Mouse (Mus musculus): ENCODE measurements around the gene Ash1l. TPM values are rescaled to one million over a fixed set of nuclear protein-coding genes. Genes with fewer than 3 reads are reported as not detected.
"Not testable (repeated sequence)": the region's sequence is repeated elsewhere in the genome, so short reads cannot be mapped to it uniquely, and the experiment has no call there.

Gene Ash1l
- polyA plus RNA-seq, 1 experiment from 2014 or later: 15.2 TPM

- no peaks in the 10 kb centered on the region for H3K27me3 ChIP-seq (ENCODE audit: poor library complexity, severe bottlenecking)
- H3K4me3 ChIP-seq: no peak overlapping the region
- peaks cover 99% of the 10 kb centered on the region for H3K36me3 ChIP-seq (replicated peaks)
- no peak overlapping the region for H3K27ac ChIP-seq
- DNase-seq (ENCODE audit: extremely low spot score, low spot score): no peak
- WGBS: 97% methylated on average over 3 of the region's 3 CpGs
- no peaks in the 10 kb centered on the region for H3K4me1 ChIP-seq
- no peaks in the 10 kb centered on the region for H3K9me3 ChIP-seq
Observed at GRCm38 (mm10) chr3:88929501-88929900, 20.9 kb upstream of the Ash1l start.

- Histone ChIP-seq H3K36me3 (replicated peaks) (peaks cover 83% of the 10 kb centered on the region), H3K4me3 (no peak overlapping the region), H3K27me3 (ENCODE audit: poor library complexity, severe bottlenecking) (no peaks in the 10 kb centered on the region), H3K4me1 (no peaks in the 10 kb centered on the region), H3K9me3 (no peaks in the 10 kb centered on the region), H3K27ac (no peak overlapping the region)
- no peak for DNase-seq (ENCODE audit: extremely low spot score, low spot score)
- WGBS: 95% methylated on average over 10 of the region's 10 CpGs
Observed at GRCm38 (mm10) chr3:88939071-88939470, 11.4 kb upstream of the Ash1l start.

GRCm38 (mm10) chr3:88939749-88940148, 10.7 kb upstream of the Ash1l start:
- Histone ChIP-seq H3K4me3 (no peak overlapping the region), H3K4me1 (no peaks in the 10 kb centered on the region), H3K36me3 (replicated peaks) (peaks cover 77% of the 10 kb centered on the region), H3K27ac (no peak overlapping the region), H3K27me3 (ENCODE audit: poor library complexity, severe bottlenecking) (no peaks in the 10 kb centered on the region), H3K9me3 (no peaks in the 10 kb centered on the region)
- DNase-seq (ENCODE audit: extremely low spot score, low spot score): no peak
- WGBS: 88% methylated on average over 3 of the region's 3 CpGs

GRCm38 (mm10) chr3:88942316-88942880, 8.0 kb upstream of the Ash1l start:
- Histone ChIP-seq H3K4me1 (peaks cover under 1% of the 10 kb centered on the region; the same call in 1 of the 2 replicates), H3K4me3 (no peak overlapping the region), H3K27me3 (ENCODE audit: poor library complexity, severe bottlenecking) (no peaks in the 10 kb centered on the region), H3K27ac (no peak overlapping the region), H3K9me3 (no peaks in the 10 kb centered on the region), H3K36me3 (replicated peaks) (peaks cover 52% of the 10 kb centered on the region)
- 95% methylated on average over 10 of the region's 10 CpGs for WGBS
- no peak for DNase-seq (ENCODE audit: extremely low spot score, low spot score)

GRCm38 (mm10) chr3:88944109-88944508, 6.3 kb upstream of the Ash1l start:
- no peak for DNase-seq (ENCODE audit: extremely low spot score, low spot score)
- Histone ChIP-seq H3K4me1 (peaks cover 17% of the 10 kb centered on the region), H3K27me3 (ENCODE audit: poor library complexity, severe bottlenecking) (no peaks in the 10 kb centered on the region), H3K4me3 (no peak overlapping the region), H3K9me3 (no peaks in the 10 kb centered on the region), H3K27ac (no peak overlapping the region), H3K36me3 (replicated peaks) (peaks cover 34% of the 10 kb centered on the region)
- 98% methylated on average over 4 of the region's 4 CpGs for WGBS

GRCm38 (mm10) chr3:88949786-88950575, 441 bp upstream of the Ash1l start:
- H3K4me3 ChIP-seq: peak overlapping the region; percentile 90
- no peaks in the 10 kb centered on the region for H3K9me3 ChIP-seq
- no peaks in the 10 kb centered on the region for H3K36me3 ChIP-seq (replicated peaks)
- peak; percentile 90 for DNase-seq (ENCODE audit: extremely low spot score, low spot score)
- WGBS: under 1% methylated on average over 70 of the region's 92 CpGs
- peaks cover 38% of the 10 kb centered on the region for H3K4me1 ChIP-seq
- peak overlapping the region; percentile 99 for H3K27ac ChIP-seq
- no peaks in the 10 kb centered on the region for H3K27me3 ChIP-seq (ENCODE audit: poor library complexity, severe bottlenecking)

- DNase-seq (ENCODE audit: extremely low spot score, low spot score): no peak
- peak overlapping the region; percentile 90 for H3K4me3 ChIP-seq
- H3K9me3 ChIP-seq: no peaks in the 10 kb centered on the region
- 2% methylated on average over 5 of the region's 5 CpGs for WGBS
- no peaks in the 10 kb centered on the region for H3K36me3 ChIP-seq (replicated peaks)
- H3K4me1 ChIP-seq: peaks cover 38% of the 10 kb centered on the region
- H3K27ac ChIP-seq: peak overlapping the region; percentile 99
- H3K27me3 ChIP-seq (ENCODE audit: poor library complexity, severe bottlenecking): no peaks in the 10 kb centered on the region
Observed at GRCm38 (mm10) chr3:88951327-88951800, 942 bp downstream of the Ash1l start.

- Histone ChIP-seq H3K4me1 (peaks cover 30% of the 10 kb centered on the region), H3K9me3 (no peaks in the 10 kb centered on the region), H3K36me3 (replicated peaks) (no peaks in the 10 kb centered on the region), H3K4me3 (no peak overlapping the region), H3K27ac (no peak overlapping the region), H3K27me3 (ENCODE audit: poor library complexity, severe bottlenecking) (no peaks in the 10 kb centered on the region)
- 90% methylated on average over 4 of the region's 4 CpGs for WGBS
- DNase-seq (ENCODE audit: extremely low spot score, low spot score): no peak
Observed at GRCm38 (mm10) chr3:88953246-88953645, 2.8 kb downstream of the Ash1l start.

- no peak overlapping the region for H3K27ac ChIP-seq
- no peaks in the 10 kb centered on the region for H3K27me3 ChIP-seq (ENCODE audit: poor library complexity, severe bottlenecking)
- DNase-seq (ENCODE audit: extremely low spot score, low spot score): no peak
- H3K36me3 ChIP-seq (replicated peaks): no peaks in the 10 kb centered on the region
- no peaks in the 10 kb centered on the region for H3K9me3 ChIP-seq
- no peak overlapping the region for H3K4me3 ChIP-seq
- peaks cover 25% of the 10 kb centered on the region for H3K4me1 ChIP-seq
Observed at GRCm38 (mm10) chr3:88953736-88954135, 3.3 kb downstream of the Ash1l start.

- H3K36me3 ChIP-seq (replicated peaks): peaks cover 20% of the 10 kb centered on the region
- H3K4me1 ChIP-seq; H3K9me3 ChIP-seq; H3K4me3 ChIP-seq; H3K27me3 ChIP-seq (ENCODE audit: poor library complexity, severe bottlenecking); H3K27ac ChIP-seq; DNase-seq (ENCODE audit: extremely low spot score, low spot score): not testable (repeated sequence)
Observed at GRCm38 (mm10) chr3:88963211-88963610, 12.8 kb downstream of the Ash1l start.

- 94% methylated on average over 2 of the region's 2 CpGs for WGBS
- Histone ChIP-seq H3K4me1 (no peaks in the 10 kb centered on the region), H3K36me3 (replicated peaks) (peaks cover 54% of the 10 kb centered on the region), H3K27ac (no peak overlapping the region), H3K27me3 (ENCODE audit: poor library complexity, severe bottlenecking) (no peaks in the 10 kb centered on the region), H3K4me3 (no peak overlapping the region), H3K9me3 (peaks cover 5% of the 10 kb centered on the region; the same call in 1 of the 2 replicates)
- no peak for DNase-seq (ENCODE audit: extremely low spot score, low spot score)
Observed at GRCm38 (mm10) chr3:88975012-88975411, 24.6 kb downstream of the Ash1l start.

- H3K27ac ChIP-seq: no peak overlapping the region
- peaks cover 5% of the 10 kb centered on the region; the same call in 1 of the 2 replicates for H3K9me3 ChIP-seq
- no peak for DNase-seq (ENCODE audit: extremely low spot score, low spot score)
- H3K36me3 ChIP-seq (replicated peaks): peaks cover 83% of the 10 kb centered on the region
- H3K4me3 ChIP-seq: no peak overlapping the region
- peaks cover 9% of the 10 kb centered on the region; the same call in 1 of the 2 replicates for H3K4me1 ChIP-seq
- no peaks in the 10 kb centered on the region for H3K27me3 ChIP-seq (ENCODE audit: poor library complexity, severe bottlenecking)
- 95% methylated on average over 8 of the region's 8 CpGs for WGBS
Observed at GRCm38 (mm10) chr3:88981206-88982010, 31.0 kb downstream of the Ash1l start.
